Comparison of ENCODE assay signal across 12 mouse cellular contexts in genomic region chr17:30309627-30310026, GRCm38 (mm10).
"Had no signal": no experiment of that assay in that cellular context is flagged by ENCODE, and none has a peak within 500 bp of the region (broad histone marks: within the 10 kb centered on the region; RNA-seq: fewer than 3 reads in every experiment).

No protein-coding gene starts in this region.

- H3K27ac ChIP-seq: midbrain, embryonic 10.5 days; midbrain, embryonic 12.5 days had no signal

- ATAC-seq: midbrain, embryonic 16.5 days had no signal

- H3K9ac ChIP-seq: lung, embryonic 14.5 days; midbrain, embryonic 12.5 days had no signal

- DNase-seq: lung, embryonic 14.5 days; lung, postnatal 10 days; lung, postnatal 4 days; midbrain, embryonic 14.5 days; right cerebral cortex, postnatal 14 days; spleen, adult 18-20 months; thymus, adult 18-20 months; thymus, postnatal 14 days; thymus, postnatal 36 days had no signal

- H3K4me2 ChIP-seq: lung, embryonic 14.5 days; midbrain, embryonic 12.5 days had no signal

- H3K9me3 ChIP-seq: midbrain, embryonic 10.5 days; midbrain, embryonic 12.5 days had no signal

- H3K36me3 ChIP-seq: midbrain, embryonic 10.5 days; midbrain, embryonic 12.5 days had no signal

- H3K4me3 ChIP-seq: midbrain, embryonic 10.5 days; midbrain, embryonic 12.5 days had no signal

- H3K27me3 ChIP-seq: midbrain, embryonic 12.5 days had no signal
